Mouse (Mus musculus): Measurements from ENCODE around the gene Cct6b. TPM values are rescaled to one million over a fixed set of nuclear protein-coding genes. Genes with fewer than 3 reads are reported as not detected.
"Not testable (repeated sequence)": the region's sequence is repeated elsewhere in the genome, so short reads cannot be mapped to it uniquely, and the experiment has no call there.

Cct6b gene
- polyA plus RNA-seq, 1 experiment from 2014 or later: 0.34 TPM

- H3K27me3 ChIP-seq (replicated peaks); H3K4me3 ChIP-seq; H3K27ac ChIP-seq; ATAC-seq (ENCODE audit: low FRiP score, low read depth); H3K4me1 ChIP-seq; H3K36me3 ChIP-seq; H3K4me2 ChIP-seq (replicated peaks); H3K9ac ChIP-seq; H3K9me3 ChIP-seq: not testable (repeated sequence)
Observed at GRCm38 (mm10) chr11:82694947-82695346, 69.2 kb downstream of the Cct6b start.

- Histone ChIP-seq H3K27ac (no peak overlapping the region), H3K9me3 (no peaks in the 10 kb centered on the region), H3K4me2 (replicated peaks) (no peak overlapping the region), H3K27me3 (replicated peaks) (no peaks in the 10 kb centered on the region), H3K4me3 (no peak overlapping the region), H3K36me3 (no peaks in the 10 kb centered on the region), H3K4me1 (no peaks in the 10 kb centered on the region; the same call in 1 of the 2 replicates), H3K9ac (no peak overlapping the region)
- no peak for ATAC-seq (ENCODE audit: low FRiP score, low read depth)
- WGBS: 79% methylated on average over 6 of the region's 6 CpGs
Observed at GRCm38 (mm10) chr11:82692668-82693067, 71.5 kb downstream of the Cct6b start.

GRCm38 (mm10) chr11:82690476-82690875, 73.6 kb downstream of the Cct6b start:
- Histone ChIP-seq H3K4me3 (no peak overlapping the region), H3K36me3 (no peaks in the 10 kb centered on the region), H3K4me1 (no peaks in the 10 kb centered on the region), H3K27ac (no peak overlapping the region), H3K9me3 (no peaks in the 10 kb centered on the region), H3K9ac (no peak overlapping the region), H3K27me3 (replicated peaks) (no peaks in the 10 kb centered on the region), H3K4me2 (replicated peaks) (no peak overlapping the region)
- ATAC-seq (ENCODE audit: low FRiP score, low read depth): no peak
- 29% methylated on average over 5 of the region's 5 CpGs for WGBS

GRCm38 (mm10) chr11:82687668-82688067, 76.5 kb downstream of the Cct6b start:
- ATAC-seq (ENCODE audit: low FRiP score, low read depth): no peak
- no peaks in the 10 kb centered on the region for H3K4me1 ChIP-seq
- H3K9me3 ChIP-seq: no peaks in the 10 kb centered on the region
- no peak overlapping the region for H3K27ac ChIP-seq
- H3K36me3 ChIP-seq: no peaks in the 10 kb centered on the region
- H3K4me3 ChIP-seq: no peak overlapping the region
- no peak overlapping the region for H3K4me2 ChIP-seq (replicated peaks)
- no peak overlapping the region for H3K9ac ChIP-seq
- H3K27me3 ChIP-seq (replicated peaks): 0 out of 2 replicates have a peak, but pooled peaks cover 3% of the 10 kb centered on the region

GRCm38 (mm10) chr11:82684676-82685075, 79.4 kb downstream of the Cct6b start:
- no peak overlapping the region for H3K4me2 ChIP-seq (replicated peaks)
- H3K36me3 ChIP-seq: no peaks in the 10 kb centered on the region
- H3K27me3 ChIP-seq (replicated peaks): 0 out of 2 replicates have a peak, but pooled peaks cover 3% of the 10 kb centered on the region
- 87% methylated on average over 6 of the region's 6 CpGs for WGBS
- H3K9ac ChIP-seq: no peak overlapping the region
- H3K4me3 ChIP-seq: no peak overlapping the region
- H3K9me3 ChIP-seq: no peaks in the 10 kb centered on the region
- H3K4me1 ChIP-seq: no peaks in the 10 kb centered on the region
- no peak overlapping the region for H3K27ac ChIP-seq
- ATAC-seq (ENCODE audit: low FRiP score, low read depth): no peak

GRCm38 (mm10) chr11:82683765-82684505, 80.2 kb downstream of the Cct6b start:
- no peak overlapping the region for H3K4me3 ChIP-seq
- H3K4me2 ChIP-seq (replicated peaks): no peak overlapping the region
- H3K4me1 ChIP-seq: no peaks in the 10 kb centered on the region
- H3K36me3 ChIP-seq: no peaks in the 10 kb centered on the region
- no peak overlapping the region for H3K27ac ChIP-seq
- 0 out of 2 replicates have a peak, but pooled peaks cover 3% of the 10 kb centered on the region for H3K27me3 ChIP-seq (replicated peaks)
- no peak overlapping the region for H3K9ac ChIP-seq
- ATAC-seq (ENCODE audit: low FRiP score, low read depth): no peak
- no peaks in the 10 kb centered on the region for H3K9me3 ChIP-seq
- WGBS: 49% methylated on average over 12 of the region's 12 CpGs

GRCm38 (mm10) chr11:82678561-82678960, 85.6 kb downstream of the Cct6b start:
- 82% methylated on average over 12 of the region's 12 CpGs for WGBS
- Histone ChIP-seq H3K4me1 (no peaks in the 10 kb centered on the region; the same call in 1 of the 2 replicates), H3K4me2 (replicated peaks) (no peak overlapping the region), H3K4me3 (no peak overlapping the region), H3K27ac (no peak overlapping the region), H3K36me3 (no peaks in the 10 kb centered on the region), H3K9me3 (no peaks in the 10 kb centered on the region), H3K27me3 (replicated peaks) (no peaks in the 10 kb centered on the region), H3K9ac (no peak overlapping the region)
- ATAC-seq (ENCODE audit: low FRiP score, low read depth): no peak

Other genes with a start within 250 kb of the Cct6b start
- gene Zfp830, start within 50 bp of the Cct6b start, polyA plus RNA-seq (2016; fragmentation: Nextera tagmentation; extraction: Ambion mirVana): 34.4 and 41.1 TPM in 2 replicates
- gene Lig3, start 16.8 kb upstream of the Cct6b start, polyA plus RNA-seq (2016; fragmentation: Nextera tagmentation; extraction: Ambion mirVana): 40.7 and 42.6 TPM in 2 replicates
- 8.1 and 10.7 TPM in 2 replicates for gene Rffl, start 106.9 kb upstream of the Cct6b start, polyA plus RNA-seq (2016; fragmentation: Nextera tagmentation; extraction: Ambion mirVana)
- 12.6 and 13.5 TPM in 2 replicates for gene Rad51d, start 126.3 kb upstream of the Cct6b start, polyA plus RNA-seq (2016; fragmentation: Nextera tagmentation; extraction: Ambion mirVana)
- gene Fndc8, start 127.8 kb upstream of the Cct6b start, polyA plus RNA-seq (2016; fragmentation: Nextera tagmentation; extraction: Ambion mirVana): 0.39 and 0.54 TPM in 2 replicates
- gene Nle1, start 144.1 kb upstream of the Cct6b start, polyA plus RNA-seq (2016; fragmentation: Nextera tagmentation; extraction: Ambion mirVana): 29.6 and 31.5 TPM in 2 replicates
- 5.4 TPM in 2 replicates for gene Unc45b, start 146.2 kb upstream of the Cct6b start, polyA plus RNA-seq (2016; fragmentation: Nextera tagmentation; extraction: Ambion mirVana)
- gene Slfn5, start 187.0 kb upstream of the Cct6b start, polyA plus RNA-seq (2016; fragmentation: Nextera tagmentation; extraction: Ambion mirVana): 0.59 and 1.6 TPM in 2 replicates
- 7.4 and 8.2 TPM in 2 replicates for gene Slfn9, start 227.5 kb upstream of the Cct6b start, polyA plus RNA-seq (2016; fragmentation: Nextera tagmentation; extraction: Ambion mirVana)

Data from neural tube, embryonic 12.5 days (tissue).